Mouse (Mus musculus) CD4-positive, CD25-positive, alpha-beta regulatory T cell, adult 9 weeks (primary cell): ENCODE results near the gene Nfkbiz. TPM values are rescaled to one million over a fixed set of nuclear protein-coding genes. Genes with fewer than 3 reads are reported as not detected.

Experiments used
- polyA plus RNA-seq: library from polyadenylated mRNA; unstranded; fragments of 100-300 nt; shearing (Covaris generic); gene quantifications from one replicate; pipeline ENCODE4 v1.2.1, GENCODE M21; 2017

Nfkbiz gene
- 27.1 TPM for polyA plus RNA-seq

DNA sequence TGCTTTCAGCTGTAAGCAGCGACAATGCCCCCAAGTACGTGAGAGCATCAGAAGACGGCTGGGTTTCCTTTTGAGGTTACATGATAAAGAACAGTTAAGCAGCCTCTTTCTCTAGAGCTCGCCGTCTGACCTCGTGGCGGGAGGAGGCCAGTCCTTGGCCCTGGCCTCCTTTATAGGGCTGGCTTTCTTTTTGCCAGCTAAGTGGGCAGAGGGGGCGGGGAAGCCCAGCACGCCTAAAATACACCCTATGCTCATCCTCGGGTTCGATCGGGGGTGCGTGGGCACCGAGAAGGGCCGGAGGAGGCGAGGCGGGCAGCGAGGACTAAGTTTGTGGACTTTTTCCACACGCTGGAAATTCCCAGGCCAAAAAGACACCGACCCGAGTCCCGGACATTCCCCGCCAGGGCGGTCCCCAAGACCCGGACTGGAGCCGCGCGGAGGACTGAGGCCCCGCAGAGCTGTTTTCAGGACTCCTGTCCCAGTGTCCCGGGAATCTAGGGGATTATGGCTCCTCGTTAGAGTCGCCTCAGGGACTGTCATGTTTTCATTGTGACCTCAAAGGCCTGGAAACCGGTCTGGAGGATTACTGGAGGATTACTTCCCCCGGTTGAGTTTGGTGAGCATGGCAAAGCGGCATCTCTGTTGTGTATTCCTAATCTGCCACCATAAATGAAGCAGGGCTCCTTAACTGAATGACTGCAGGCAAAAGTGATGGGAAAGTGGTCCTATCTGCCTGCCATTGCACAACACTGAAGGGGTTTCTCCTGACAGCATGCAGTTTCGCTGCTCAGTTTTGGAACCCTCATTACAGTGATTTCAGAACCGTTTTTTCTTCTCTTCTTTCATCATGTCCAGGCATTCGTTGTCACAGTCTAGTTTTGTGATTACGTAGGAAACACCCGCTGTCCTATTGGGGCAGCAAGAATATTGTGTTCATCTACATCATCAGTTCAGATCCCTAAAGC, at the start of gene Nfkbiz:
Nfkbiz (minus strand) TSS at position 390 of the 965 bp plus-strand sequence.

Other genes starting within 250 kb of the Nfkbiz start
- 41.1 TPM for gene Nxpe3, start 56.4 kb upstream of the Nfkbiz start, polyA plus RNA-seq
- 45.2 TPM for gene Cep97, start 96.0 kb upstream of the Nfkbiz start, polyA plus RNA-seq
- gene Rpl24, start 127.4 kb upstream of the Nfkbiz start, polyA plus RNA-seq = 969 TPM
- 17.8 TPM for gene Zbtb11, start 135.0 kb upstream of the Nfkbiz start, polyA plus RNA-seq
- 111 TPM for gene Pcnp, start 190.8 kb upstream of the Nfkbiz start, polyA plus RNA-seq
- gene Trmt10c, start 198.9 kb upstream of the Nfkbiz start, polyA plus RNA-seq = 43.0 TPM
- 71.7 TPM for gene Senp7, start 209.4 kb upstream of the Nfkbiz start, polyA plus RNA-seq